Mouse (Mus musculus) spleen, adult 10 weeks (tissue): ENCODE data around the gene Rnd2. TPM values are rescaled to one million over a fixed set of nuclear protein-coding genes. Genes with fewer than 3 reads are reported as not detected.

Experiments
- polyA plus RNA-seq: library from polyadenylated mRNA; stranded (reverse); fragments of 350-450 nt; fragmentation: Illumina TruSeq; extraction: RNeasy Lipid Tissue Mini Kit (QIAGEN cat#74804); gene quantifications from one replicate; pipeline ENCODE4 v1.2.3, GENCODE M21; 2015; ENCODE audit warnings: low replicate concordance; ENCODE audit not compliant: insufficient read depth

Gene Rnd2
- 1.6 TPM for polyA plus RNA-seq

GRCm38 (mm10) chr11:101464211-101465100 is at the start of gene Rnd2:
Gene Rnd2 (plus strand): TSS chr11:101464999.

GRCm38 (mm10) chr11:101417101-101417855 is 47.5 kb upstream of the Rnd2 start, which contains the start of gene Aarsd1:
Gene Aarsd1 (minus strand): TSS chr11:101417615.

GRCm38 (mm10) chr11:101424105-101424851 is 40.5 kb upstream of the Rnd2 start, which contains the start of gene Gm27029:
Gene Gm27029 (minus strand): TSS chr11:101424796.

GRCm38 (mm10) chr11:101424925-101425813 is 39.6 kb upstream of the Rnd2 start, which contains the start of the genes Rundc1 and Ptges3l:
Gene Rundc1 (plus strand): TSS chr11:101425085.
Gene Ptges3l (minus strand): TSS chr11:101425333.

GRCm38 (mm10) chr11:101442127-101442693 is 22.6 kb upstream of the Rnd2 start, which contains the start of gene Rpl27:
Gene Rpl27 (plus strand): TSS chr11:101442298.

GRCm38 (mm10) chr11:101448274-101448746 is 16.5 kb upstream of the Rnd2 start, which contains the start of gene Ifi35:
Gene Ifi35 (plus strand): TSS chr11:101448407.

GRCm38 (mm10) chr11:101465869-101466551 is 1.2 kb downstream of the Rnd2 start, which contains the start of gene Vat1:
Gene Vat1 (minus strand): TSS chr11:101466230.

Other genes with a start within 250 kb of the Rnd2 start
- 58.1 TPM for gene Ezh1, start 238.5 kb upstream of the Rnd2 start, polyA plus RNA-seq
- gene Ramp2, start 219.0 kb upstream of the Rnd2 start, polyA plus RNA-seq: 39.4 TPM
- gene Vps25, start 211.3 kb upstream of the Rnd2 start, polyA plus RNA-seq: 112 TPM
- gene Wnk4, start 204.4 kb upstream of the Rnd2 start, polyA plus RNA-seq: 1.3 TPM
- 1.3 TPM for gene Cntd1, start 186.0 kb upstream of the Rnd2 start, polyA plus RNA-seq
- 44.5 TPM for gene Coa3, start 185.9 kb upstream of the Rnd2 start, polyA plus RNA-seq
- 156 TPM for gene Becn1, start 162.7 kb upstream of the Rnd2 start, polyA plus RNA-seq
- gene Psme3, start 148.8 kb upstream of the Rnd2 start, polyA plus RNA-seq: 225 TPM
- gene Aoc2, start 139.9 kb upstream of the Rnd2 start, polyA plus RNA-seq: 5.3 TPM
- 1.8 TPM for gene Aoc3, start 134.4 kb upstream of the Rnd2 start, polyA plus RNA-seq
- gene G6pc, start 97.4 kb upstream of the Rnd2 start, polyA plus RNA-seq: not detected
- 21.1 TPM for gene Aarsd1, start 47.4 kb upstream of the Rnd2 start, polyA plus RNA-seq
- 0.90 TPM for gene Gm27029, start 40.2 kb upstream of the Rnd2 start, polyA plus RNA-seq
- gene Rundc1, start 39.9 kb upstream of the Rnd2 start, polyA plus RNA-seq: 12.0 TPM
- gene Ptges3l, start 39.7 kb upstream of the Rnd2 start, polyA plus RNA-seq: 1.5 TPM
- 251 TPM for gene Rpl27, start 22.7 kb upstream of the Rnd2 start, polyA plus RNA-seq
- gene Ifi35, start 16.6 kb upstream of the Rnd2 start, polyA plus RNA-seq: 55.0 TPM
- 22.6 TPM for gene Vat1, start 1.2 kb downstream of the Rnd2 start, polyA plus RNA-seq
- 6.8 TPM for gene Brca1, start 87.0 kb downstream of the Rnd2 start, polyA plus RNA-seq
- 102 TPM for gene Nbr1, start 87.2 kb downstream of the Rnd2 start, polyA plus RNA-seq
- gene Tmem106a, start 117.2 kb downstream of the Rnd2 start, polyA plus RNA-seq: 25.9 TPM
- not detected for gene Gm11634, start 134.3 kb downstream of the Rnd2 start, polyA plus RNA-seq
- 26.8 TPM for gene Rdm1, start 162.2 kb downstream of the Rnd2 start, polyA plus RNA-seq
- gene Arl4d, start 200.5 kb downstream of the Rnd2 start, polyA plus RNA-seq: 4.4 TPM